ENCODE assay signal across 8 mouse cellular contexts in genomic region chr15:103502435-103503250, GRCm38 (mm10). TPM values are rescaled to one million over a fixed set of nuclear protein-coding genes. Genes with fewer than 3 reads are reported as not detected.
DNase-seq lines count a peak whose midpoint lies in the region.

Gene Pde1b (plus strand): TSS chr15:103503034.

- peak; percentile 81 for DNase-seq in Muller cell, postnatal 12 days (ENCODE audit: inconsistent ontology term)
- DNase-seq in cerebellum, adult 18-20 months: peak; percentile 57 to 67
- peak; percentile 33 for DNase-seq in gastrocnemius, adult 18-20 months (ENCODE audit: low spot score)
- peak; percentile 57 for DNase-seq in induced T-regulatory cell, adult 2 months (ENCODE audit: low read depth)
- peak in 1 of 2 experiments; percentile 65 for DNase-seq in left cerebral cortex, adult 8-10 months (ENCODE audit: low spot score in 2 of 2)
- peak; percentile 71 for DNase-seq in right cerebral cortex, adult 18-20 months
- peak; percentile 31 to 69 for DNase-seq in urinary bladder, postnatal 4 days (ENCODE audit: low spot score in 2 of 2)

- H3K27ac ChIP-seq in macrophage: no peak within 1 kb of the TSS

- H3K36me3 ChIP-seq in macrophage (ENCODE audit: inconsistent target): peaks cover 63% of the 10 kb centered on the region

- 13% methylated on average over 46 of the region's 63 CpGs for WGBS in macrophage (ENCODE audit: missing documents)

- no peak within 1 kb of the TSS for H3K4me3 ChIP-seq in macrophage (ENCODE audit: inconsistent target)

- H3K79me2 ChIP-seq in macrophage (ENCODE audit: inconsistent target): no peaks in the 10 kb centered on the region

RNA-seq across cellular contexts. Expression of gene Pde1b, which starts in this region (rescaled TPM):
- total RNA-seq in gastrocnemius, adult 18-20 months (2021): under 1 TPM; 0.30 to 0.81 TPM
- 100 to 1,000 TPM; 284 to 347 (median 325) TPM for total RNA-seq in left cerebral cortex, adult 8-10 months (2022)
- 1,000 to 10,000 TPM in 2 of 26 experiments, 100 to 1,000 TPM in 24; 472 to 1,466 (median 641) TPM for total RNA-seq in macrophage (2018; cell fraction: chromatin; rRNA removed)
- 10 to 100 TPM in 9 of 26 experiments, 1 to 10 TPM in 17; 3.8 to 25.8 (median 7.4) TPM for total RNA-seq in macrophage (2018; cell fraction: cytosol; rRNA removed)
- 100 to 1,000 TPM; 123 to 577 (median 231) TPM for total RNA-seq in macrophage (2018; cell fraction: nucleus; rRNA removed)
- 11.3 to 21.5 TPM (median 12.8 TPM) in 3 replicates for polyA plus RNA-seq in macrophage (2018)

Comparison
In these comparisons a context has a peak if more than half of its experiments do, and no peak if none do; other contexts are left out.
1. RNA of gene Pde1b (total RNA-seq): 284 to 347 TPM in left cerebral cortex, adult 8-10 months; 0.30 to 0.81 TPM in gastrocnemius, adult 18-20 months; every median in the first group is over 100 times any median in the second.
2. Peak in DNase-seq in gastrocnemius, adult 18-20 months; RNA of the gene not detected or under 1 TPM.